Mouse (Mus musculus): ENCODE results near the gene Etnk1. TPM values are rescaled to one million over a fixed set of nuclear protein-coding genes. Genes with fewer than 3 reads are reported as not detected.

Etnk1 gene
- polyA plus RNA-seq, 1 experiment from 2014 or later, result 24.7 TPM

GRCm38 (mm10) chr6:143153160-143153559 lies 13.9 kb upstream of the Etnk1 start:
- H3K4me2 ChIP-seq (ENCODE audit: low read length), result no peak overlapping the region
- ATAC-seq (replicated peaks; ENCODE audit: low FRiP score, low TSS enrichment, low read depth) (no peak), DNase-seq (ENCODE audit: low spot score) (no peak)
- no peaks in the 10 kb centered on the region for H3K27me3 ChIP-seq (replicated peaks; ENCODE audit: control insufficient read depth, insufficient read depth, low read length)
- H3K9ac ChIP-seq (ENCODE audit: low read length), result no peak overlapping the region
- no peak overlapping the region for H3K4me3 ChIP-seq (ENCODE audit: low read depth, low read length)
- 75% methylated on average over 2 of the region's 2 CpGs for WGBS
- H3K27ac ChIP-seq (ENCODE audit: low read depth), result no peak overlapping the region
- no peaks in the 10 kb centered on the region for H3K36me3 ChIP-seq (ENCODE audit: control insufficient read depth, insufficient read depth, low read length)
- H3K4me1 ChIP-seq (replicated peaks; ENCODE audit: control insufficient read depth, insufficient read depth, low read length), result 0 out of 2 replicates have a peak, but pooled peaks cover 8% of the 10 kb centered on the region
- H3K9me3 ChIP-seq (ENCODE audit: control insufficient read depth, low read length), result no peaks in the 10 kb centered on the region

- H3K36me3 ChIP-seq (ENCODE audit: control insufficient read depth, insufficient read depth, low read length), result no peaks in the 10 kb centered on the region
- no peaks in the 10 kb centered on the region for H3K27me3 ChIP-seq (replicated peaks; ENCODE audit: control insufficient read depth, insufficient read depth, low read length)
- no peak overlapping the region for H3K4me2 ChIP-seq (ENCODE audit: low read length)
- DNase-seq (ENCODE audit: low spot score) (no peak), ATAC-seq (replicated peaks; ENCODE audit: low FRiP score, low TSS enrichment, low read depth) (no peak)
- no peak overlapping the region for H3K4me3 ChIP-seq (ENCODE audit: low read depth, low read length)
- no peak overlapping the region for H3K9ac ChIP-seq (ENCODE audit: low read length)
- no peaks in the 10 kb centered on the region for H3K9me3 ChIP-seq (ENCODE audit: control insufficient read depth, low read length)
- 64% methylated on average over 10 of the region's 10 CpGs for WGBS
- H3K4me1 ChIP-seq (replicated peaks; ENCODE audit: control insufficient read depth, insufficient read depth, low read length), result 0 out of 2 replicates have a peak, but pooled peaks cover 8% of the 10 kb centered on the region
- no peak overlapping the region for H3K27ac ChIP-seq (ENCODE audit: low read depth)
These were observed 13.1 kb upstream of the Etnk1 start for GRCm38 (mm10) chr6:143153751-143154494.

GRCm38 (mm10) chr6:143154885-143155284 lies 12.1 kb upstream of the Etnk1 start:
- 62% methylated on average over 13 of the region's 13 CpGs for WGBS
- Histone ChIP-seq H3K4me3 (ENCODE audit: low read depth, low read length) (no peak overlapping the region), H3K4me2 (ENCODE audit: low read length) (no peak overlapping the region), H3K9me3 (ENCODE audit: control insufficient read depth, low read length) (no peaks in the 10 kb centered on the region), H3K36me3 (ENCODE audit: control insufficient read depth, insufficient read depth, low read length) (no peaks in the 10 kb centered on the region), H3K27ac (ENCODE audit: low read depth) (no peak overlapping the region), H3K9ac (ENCODE audit: low read length) (no peak overlapping the region), H3K27me3 (replicated peaks; ENCODE audit: control insufficient read depth, insufficient read depth, low read length) (no peaks in the 10 kb centered on the region), H3K4me1 (replicated peaks; ENCODE audit: control insufficient read depth, insufficient read depth, low read length) (0 out of 2 replicates have a peak, but pooled peaks cover 8% of the 10 kb centered on the region)
- ATAC-seq (replicated peaks; ENCODE audit: low FRiP score, low TSS enrichment, low read depth) (no peak), DNase-seq (ENCODE audit: low spot score) (no peak)

GRCm38 (mm10) chr6:143155996-143156395 lies 11.0 kb upstream of the Etnk1 start:
- Histone ChIP-seq H3K9me3 (ENCODE audit: control insufficient read depth, low read length) (no peaks in the 10 kb centered on the region), H3K4me3 (ENCODE audit: low read depth, low read length) (no peak overlapping the region), H3K4me2 (ENCODE audit: low read length) (no peak overlapping the region), H3K36me3 (ENCODE audit: control insufficient read depth, insufficient read depth, low read length) (no peaks in the 10 kb centered on the region), H3K27me3 (replicated peaks; ENCODE audit: control insufficient read depth, insufficient read depth, low read length) (no peaks in the 10 kb centered on the region), H3K27ac (ENCODE audit: low read depth) (no peak overlapping the region), H3K9ac (ENCODE audit: low read length) (no peak overlapping the region), H3K4me1 (replicated peaks; ENCODE audit: control insufficient read depth, insufficient read depth, low read length) (0 out of 2 replicates have a peak, but pooled peaks cover 8% of the 10 kb centered on the region)
- WGBS, result 65% methylated on average over 1 of the region's 1 CpGs
- no peak for ATAC-seq (replicated peaks; ENCODE audit: low FRiP score, low TSS enrichment, low read depth)
- no peak for DNase-seq (ENCODE audit: low spot score)

GRCm38 (mm10) chr6:143156684-143157083 lies 10.3 kb upstream of the Etnk1 start:
- Histone ChIP-seq H3K27ac (ENCODE audit: low read depth) (no peak overlapping the region), H3K9ac (ENCODE audit: low read length) (no peak overlapping the region), H3K36me3 (ENCODE audit: control insufficient read depth, insufficient read depth, low read length) (no peaks in the 10 kb centered on the region), H3K4me2 (ENCODE audit: low read length) (no peak overlapping the region), H3K4me1 (replicated peaks; ENCODE audit: control insufficient read depth, insufficient read depth, low read length) (0 out of 2 replicates have a peak, but pooled peaks cover 8% of the 10 kb centered on the region), H3K27me3 (replicated peaks; ENCODE audit: control insufficient read depth, insufficient read depth, low read length) (no peaks in the 10 kb centered on the region), H3K9me3 (ENCODE audit: control insufficient read depth, low read length) (no peaks in the 10 kb centered on the region), H3K4me3 (ENCODE audit: low read depth, low read length) (no peak overlapping the region)
- DNase-seq (ENCODE audit: low spot score) (no peak), ATAC-seq (replicated peaks; ENCODE audit: low FRiP score, low TSS enrichment, low read depth) (no peak)
- 90% methylated on average over 7 of the region's 7 CpGs for WGBS

- no peak for DNase-seq (ENCODE audit: low spot score)
- H3K4me2 ChIP-seq (ENCODE audit: low read length), result no peak overlapping the region
- H3K4me1 ChIP-seq (replicated peaks; ENCODE audit: control insufficient read depth, insufficient read depth, low read length), result 0 out of 2 replicates have a peak, but pooled peaks cover 4% of the 10 kb centered on the region
- 73% methylated on average over 8 of the region's 8 CpGs for WGBS
- no peak for ATAC-seq (replicated peaks; ENCODE audit: low FRiP score, low TSS enrichment, low read depth)
- H3K9me3 ChIP-seq (ENCODE audit: control insufficient read depth, low read length), result no peaks in the 10 kb centered on the region
- H3K9ac ChIP-seq (ENCODE audit: low read length), result no peak overlapping the region
- no peak overlapping the region for H3K4me3 ChIP-seq (ENCODE audit: low read depth, low read length)
- no peaks in the 10 kb centered on the region for H3K36me3 ChIP-seq (ENCODE audit: control insufficient read depth, insufficient read depth, low read length)
- H3K27ac ChIP-seq (ENCODE audit: low read depth), result no peak overlapping the region
- no peaks in the 10 kb centered on the region for H3K27me3 ChIP-seq (replicated peaks; ENCODE audit: control insufficient read depth, insufficient read depth, low read length)
These were observed 9.6 kb upstream of the Etnk1 start for GRCm38 (mm10) chr6:143157401-143157800.

- Histone ChIP-seq H3K4me2 (ENCODE audit: low read length) (no peak overlapping the region), H3K36me3 (ENCODE audit: control insufficient read depth, insufficient read depth, low read length) (no peaks in the 10 kb centered on the region), H3K27me3 (replicated peaks; ENCODE audit: control insufficient read depth, insufficient read depth, low read length) (no peaks in the 10 kb centered on the region), H3K27ac (ENCODE audit: low read depth) (no peak overlapping the region), H3K4me1 (replicated peaks; ENCODE audit: control insufficient read depth, insufficient read depth, low read length) (no peaks in the 10 kb centered on the region), H3K4me3 (ENCODE audit: low read depth, low read length) (no peak overlapping the region), H3K9ac (ENCODE audit: low read length) (no peak overlapping the region), H3K9me3 (ENCODE audit: control insufficient read depth, low read length) (no peaks in the 10 kb centered on the region)
- no peak for ATAC-seq (replicated peaks; ENCODE audit: low FRiP score, low TSS enrichment, low read depth)
- WGBS, result 87% methylated on average over 6 of the region's 6 CpGs
- no peak for DNase-seq (ENCODE audit: low spot score)
These were observed 6.3 kb upstream of the Etnk1 start for GRCm38 (mm10) chr6:143160572-143161231.

GRCm38 (mm10) chr6:143162161-143162877 lies 4.7 kb upstream of the Etnk1 start:
- H3K36me3 ChIP-seq (ENCODE audit: control insufficient read depth, insufficient read depth, low read length), result no peaks in the 10 kb centered on the region
- 47% methylated on average over 11 of the region's 12 CpGs for WGBS
- H3K4me3 ChIP-seq (ENCODE audit: low read depth, low read length), result no peak overlapping the region
- DNase-seq (ENCODE audit: low spot score) (no peak), ATAC-seq (replicated peaks; ENCODE audit: low FRiP score, low TSS enrichment, low read depth) (no peak)
- H3K4me1 ChIP-seq (replicated peaks; ENCODE audit: control insufficient read depth, insufficient read depth, low read length), result peaks cover 6% of the 10 kb centered on the region
- H3K9ac ChIP-seq (ENCODE audit: low read length), result no peak overlapping the region
- H3K4me2 ChIP-seq (ENCODE audit: low read length), result no peak overlapping the region
- no peaks in the 10 kb centered on the region for H3K9me3 ChIP-seq (ENCODE audit: control insufficient read depth, low read length)
- no peaks in the 10 kb centered on the region for H3K27me3 ChIP-seq (replicated peaks; ENCODE audit: control insufficient read depth, insufficient read depth, low read length)
- no peak overlapping the region for H3K27ac ChIP-seq (ENCODE audit: low read depth)
